Mouse (Mus musculus) lung, postnatal 0 days (tissue): Measurements from ENCODE around the gene Nbea. TPM values are rescaled to one million over a fixed set of nuclear protein-coding genes. Genes with fewer than 3 reads are reported as not detected.
"Not testable (repeated sequence)": the region's sequence is repeated elsewhere in the genome, so short reads cannot be mapped to it uniquely, and the experiment has no call there.

Experiments
- ATAC-seq: fragments of 200-750 bp; cut with Nextera tagmentation; 2 replicates; pipeline ENCODE4 v1.8.0; 2017; ENCODE audit warnings: moderate library complexity
- DNase-seq: peaks from one replicate; pipeline ENCODE4 v3.0.0-alpha.2; 2016; ENCODE audit warnings: low spot score
- H3K27ac ChIP-seq: fragments of 300-500 bp; sonication (generic); 2 replicates; pipeline ENCODE4 v1.5.1; 2014; ENCODE audit warnings: antibody characterized with exemption, mild to moderate bottlenecking, low read length, mixed read lengths
- H3K27me3 ChIP-seq: fragments of 300-500 bp; sonication (generic); replicated peaks from 2 replicates; pipeline ENCODE4 v1.6.1; 2014; ENCODE audit warnings: low read length, mixed read lengths; ENCODE audit not compliant: insufficient read depth
- H3K36me3 ChIP-seq: fragments of 300-500 bp; sonication (generic); 2 replicates; pipeline ENCODE4 v1.6.1; 2014; ENCODE audit warnings: low read length, mixed read lengths; ENCODE audit not compliant: insufficient read depth
- H3K4me1 ChIP-seq: fragments of 300-500 bp; sonication (generic); 2 replicates; pipeline ENCODE4 v1.6.1; 2014; ENCODE audit warnings: antibody characterized with exemption, low read depth, low read length, mixed read lengths; ENCODE audit not compliant: insufficient read depth
- H3K4me2 ChIP-seq: fragments of 300-500 bp; sonication (generic); replicated peaks from 2 replicates; pipeline ENCODE4 v1.6.1; 2014; ENCODE audit warnings: low read depth, mild to moderate bottlenecking, low read length, moderate library complexity, mixed read lengths
- H3K4me3 ChIP-seq: fragments of 300-500 bp; sonication (generic); 2 replicates; pipeline ENCODE4 v1.5.1; 2014; ENCODE audit warnings: low read depth, low read length
- H3K9ac ChIP-seq: fragments of 300-500 bp; sonication (generic); replicated peaks from 2 replicates; pipeline ENCODE4 v1.6.1; 2014; ENCODE audit warnings: low read depth, mild to moderate bottlenecking
- H3K9me3 ChIP-seq: fragments of 300-500 bp; sonication (generic); 2 replicates; pipeline ENCODE4 v1.6.1; 2016; ENCODE audit warnings: low read length, mixed read lengths
- CTCF ChIP-seq: IDR thresholded peaks from 2 replicates; pipeline ENCODE4 v1.5.1; 2016; ENCODE audit warnings: antibody characterized with exemption, mild to moderate bottlenecking
- EP300 ChIP-seq: IDR thresholded peaks from 2 replicates; pipeline ENCODE4 v1.6.1; 2016; ENCODE audit warnings: antibody characterized with exemption, mild to moderate bottlenecking, control low read depth
- WGBS: fragments of 180-500 bp; shearing (Covaris S2); extraction: QIAGEN DNeasy Blood & Tissue Kit; methylation state at CpG from one replicate; pipeline ENCODE4 v1.1.7; 2014; 5-methylcytosine and 5-hydroxymethylcytosine counted together
- polyA plus RNA-seq: library from polyadenylated mRNA; unstranded; fragments of >200 nt; fragmentation: Nextera tagmentation; extraction: Ambion mirVana; gene quantifications from 2 replicates; pipeline ENCODE4 v1.2.1, GENCODE M21; 2015

Nbea gene
- polyA plus RNA-seq, 1 experiment from 2014 or later = 6.3 TPM

DNA sequence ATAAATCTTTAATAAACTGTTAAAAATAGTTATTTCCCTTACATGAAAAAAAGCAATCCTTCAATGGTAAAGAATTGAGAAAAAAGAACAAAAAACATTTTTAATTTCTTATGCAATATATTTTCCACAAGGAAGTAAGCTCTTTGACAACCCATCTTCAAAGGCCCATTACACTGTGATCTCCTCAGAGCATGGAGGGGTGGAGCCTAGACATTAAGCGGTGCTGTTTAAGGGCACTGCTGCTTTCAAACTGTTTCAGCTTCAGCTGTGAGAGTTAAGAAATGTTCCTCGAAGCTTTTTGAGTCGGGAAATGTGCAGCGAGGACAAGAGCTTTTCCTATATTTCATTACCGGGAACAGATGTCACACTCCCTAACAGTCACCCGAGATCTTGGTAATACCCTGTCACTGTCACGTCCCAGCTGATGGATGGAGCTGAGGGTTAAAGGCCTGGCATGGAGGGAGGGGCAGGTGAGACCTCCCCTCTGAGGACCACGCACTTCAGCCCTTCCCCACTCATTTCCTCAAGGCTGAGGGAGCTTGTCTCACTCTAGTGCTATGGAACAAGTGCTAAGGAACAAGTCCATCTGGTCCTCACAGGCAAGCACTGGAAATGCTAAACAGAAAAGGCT lies 547.8 kb downstream of the Nbea start:
- H3K27ac ChIP-seq = no peak overlapping the region
- 28% methylated on average over 8 of the region's 8 CpGs for WGBS
- H3K27me3 ChIP-seq = no peaks in the 10 kb centered on the region
- no peak overlapping the region for H3K9ac ChIP-seq
- ATAC-seq = no peak
- H3K4me3 ChIP-seq = no peak overlapping the region
- no peak for DNase-seq
- H3K4me1 ChIP-seq = no peaks in the 10 kb centered on the region
- H3K4me2 ChIP-seq = no peak overlapping the region
- H3K9me3 ChIP-seq = no peaks in the 10 kb centered on the region
- TF ChIP-seq EP300 (no peak), CTCF (no peak)
- 0 out of 2 replicates have a peak, but pooled peaks cover 3% of the 10 kb centered on the region for H3K36me3 ChIP-seq

DNA sequence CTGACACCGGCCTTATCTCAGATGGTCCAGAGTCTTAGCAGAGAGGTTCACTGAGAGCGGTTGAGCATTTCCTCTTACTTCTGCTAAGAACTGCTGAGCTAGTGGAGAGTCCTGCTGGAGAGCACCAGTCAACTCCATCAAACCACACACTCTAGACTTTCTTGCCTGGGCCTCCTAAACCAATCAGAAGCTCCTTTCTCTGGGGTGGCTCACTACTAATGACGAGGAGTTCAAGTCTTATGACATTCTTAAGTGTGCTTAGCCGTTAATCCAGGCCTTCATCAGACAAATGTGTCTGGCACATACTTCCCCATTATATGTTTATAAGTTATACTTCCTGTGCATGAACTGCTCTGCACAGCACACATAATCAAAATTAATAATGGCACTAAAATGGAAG lies 556.4 kb downstream of the Nbea start:
- 43% methylated on average over 4 of the region's 4 CpGs for WGBS
- no peak overlapping the region for H3K4me2 ChIP-seq
- no peak overlapping the region for H3K4me3 ChIP-seq
- H3K27ac ChIP-seq = no peak overlapping the region
- H3K4me1 ChIP-seq = no peaks in the 10 kb centered on the region
- H3K9ac ChIP-seq = no peak overlapping the region
- H3K36me3 ChIP-seq = no peaks in the 10 kb centered on the region; the same call in 1 of the 2 replicates
- no peaks in the 10 kb centered on the region for H3K27me3 ChIP-seq
- no peak for ATAC-seq
- H3K9me3 ChIP-seq = no peaks in the 10 kb centered on the region
- DNase-seq = no peak
- TF ChIP-seq CTCF (no peak), EP300 (no peak)

DNA sequence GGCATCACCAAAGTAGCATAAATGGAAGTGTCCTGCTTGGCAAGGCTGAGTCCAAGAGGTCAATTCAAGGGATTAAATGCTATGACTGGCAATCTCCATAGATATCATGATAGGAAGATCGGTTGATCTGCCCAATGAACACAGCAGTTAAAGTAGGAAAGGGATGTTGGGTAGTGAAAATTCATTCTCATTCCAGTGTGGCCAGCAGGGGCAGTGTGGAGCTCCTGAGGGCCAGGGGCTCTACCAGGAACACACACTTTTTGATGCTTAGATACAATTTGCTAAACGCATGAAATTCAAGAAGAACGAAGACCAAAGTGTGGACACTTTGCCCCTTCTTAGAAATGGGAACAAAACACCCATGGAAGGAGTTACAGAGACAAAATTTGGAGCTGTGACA lies 561.5 kb downstream of the Nbea start:
- H3K4me2 ChIP-seq, H3K27ac ChIP-seq, H3K36me3 ChIP-seq, H3K4me1 ChIP-seq, H3K27me3 ChIP-seq, H3K9me3 ChIP-seq, DNase-seq, H3K4me3 ChIP-seq, H3K9ac ChIP-seq, ATAC-seq: not testable (repeated sequence)
- TF ChIP-seq CTCF = peak; percentile 51
- over 99% methylated on average over 3 of the region's 3 CpGs for WGBS

DNA sequence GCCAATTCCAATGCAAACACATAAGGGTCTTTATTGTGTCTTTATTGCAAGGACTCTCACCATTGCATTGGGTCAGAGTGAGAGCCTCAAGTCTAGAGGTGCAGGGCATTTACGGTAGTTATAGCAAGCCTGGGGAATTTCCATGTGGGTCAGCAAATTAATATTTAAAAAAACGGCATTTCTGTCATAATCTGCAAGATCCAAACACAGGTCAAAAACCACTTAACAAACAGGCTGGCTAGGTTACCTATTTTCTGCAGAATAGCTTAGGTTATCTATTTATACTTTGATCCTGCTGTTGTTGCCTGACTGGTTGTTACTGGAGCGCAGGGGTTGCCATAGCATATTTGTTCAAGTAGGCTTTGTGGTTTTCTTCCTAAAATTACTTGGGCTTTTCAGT lies 565.1 kb downstream of the Nbea start:
- H3K36me3 ChIP-seq = no peaks in the 10 kb centered on the region
- H3K4me3 ChIP-seq = no peak overlapping the region
- no peak overlapping the region for H3K27ac ChIP-seq
- DNase-seq = no peak
- H3K4me2 ChIP-seq = no peak overlapping the region
- no peaks in the 10 kb centered on the region for H3K4me1 ChIP-seq
- TF ChIP-seq EP300 (no peak), CTCF (no peak)
- no peak for ATAC-seq
- H3K27me3 ChIP-seq = no peaks in the 10 kb centered on the region
- no peak overlapping the region for H3K9ac ChIP-seq
- H3K9me3 ChIP-seq = no peaks in the 10 kb centered on the region
- WGBS = 85% methylated on average over 3 of the region's 3 CpGs

DNA sequence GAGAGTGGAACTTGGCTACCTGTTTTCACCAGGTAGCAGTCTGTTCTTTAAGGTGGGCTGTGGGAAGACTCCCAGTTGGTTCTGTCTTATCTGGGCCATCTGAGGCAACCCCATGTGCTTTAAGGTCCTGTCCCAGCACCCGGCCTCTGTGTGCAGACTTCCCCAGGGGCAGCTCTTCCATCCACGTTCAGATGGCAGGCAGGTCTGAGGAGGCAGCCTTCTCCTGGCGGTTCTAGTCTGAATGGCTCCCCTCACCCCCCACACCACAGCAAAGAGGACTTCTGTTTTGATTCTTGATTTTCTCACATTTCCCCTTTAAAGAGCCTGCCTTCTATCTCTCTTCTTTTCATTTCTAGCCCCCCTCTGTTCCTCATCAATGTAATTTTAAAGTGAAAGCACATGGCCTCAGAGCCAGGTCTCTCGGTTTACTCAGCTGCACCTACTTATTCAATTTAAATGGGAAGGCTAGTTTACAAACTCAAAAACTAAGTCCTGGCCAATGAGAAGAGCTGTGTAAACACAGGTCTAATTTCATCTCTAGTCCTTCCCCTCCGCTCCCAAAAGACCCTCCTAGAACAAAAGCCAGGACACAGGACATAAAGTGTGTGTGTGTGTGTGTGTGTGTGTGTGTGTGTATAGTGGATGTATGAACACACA lies 570.9 kb downstream of the Nbea start:
- no peaks in the 10 kb centered on the region for H3K27me3 ChIP-seq
- DNase-seq (no peak), ATAC-seq (no peak)
- H3K4me3 ChIP-seq = no peak overlapping the region
- no peaks in the 10 kb centered on the region for H3K9me3 ChIP-seq
- no peaks in the 10 kb centered on the region for H3K36me3 ChIP-seq
- H3K27ac ChIP-seq = no peak overlapping the region
- H3K4me1 ChIP-seq = no peaks in the 10 kb centered on the region
- 38% methylated on average over 5 of the region's 5 CpGs for WGBS
- H3K9ac ChIP-seq = no peak overlapping the region
- H3K4me2 ChIP-seq = no peak overlapping the region
- TF ChIP-seq CTCF = no peak

DNA sequence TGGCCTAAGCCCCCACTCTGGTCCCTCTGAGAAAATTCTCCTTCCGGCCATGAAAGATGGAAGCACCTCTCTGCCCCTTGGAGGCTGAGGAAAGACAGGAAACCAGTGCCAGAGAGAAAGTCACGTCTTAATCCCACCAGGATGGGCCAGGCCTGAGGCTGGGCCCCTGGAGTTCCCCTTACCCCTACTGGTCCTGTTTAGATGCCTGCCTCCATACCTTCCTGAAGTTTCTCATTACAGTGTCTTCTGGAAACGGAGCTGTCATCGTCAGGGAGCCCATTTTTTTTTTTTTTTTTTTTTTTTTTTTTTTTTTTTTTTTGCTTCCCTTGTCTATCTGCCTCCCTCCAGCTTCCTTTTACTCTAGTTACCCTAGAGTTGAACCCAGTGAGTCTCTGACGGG lies 571.5 kb downstream of the Nbea start:
- H3K9me3 ChIP-seq = no peaks in the 10 kb centered on the region
- TF ChIP-seq EP300 = no peak
- no peak for TF ChIP-seq CTCF
- WGBS = 46% methylated on average over 5 of the region's 5 CpGs
- H3K4me3 ChIP-seq = no peak overlapping the region
- no peak overlapping the region for H3K4me2 ChIP-seq
- no peak overlapping the region for H3K27ac ChIP-seq
- H3K36me3 ChIP-seq = no peaks in the 10 kb centered on the region
- DNase-seq = no peak
- no peak for ATAC-seq
- H3K9ac ChIP-seq = no peak overlapping the region
- H3K4me1 ChIP-seq = no peaks in the 10 kb centered on the region
- H3K27me3 ChIP-seq = no peaks in the 10 kb centered on the region
